Mouse (Mus musculus) kidney, embryonic 16.5 days (tissue): ENCODE data around the gene Tmem204. TPM values are rescaled to one million over a fixed set of nuclear protein-coding genes. Genes with fewer than 3 reads are reported as not detected.

Source experiments
- ATAC-seq: fragments of 200-750 bp; cut with Nextera tagmentation; 2 replicates; pipeline ENCODE4 v1.8.0; 2017; ENCODE audit warnings: moderate TSS enrichment; ENCODE audit not compliant: low FRiP score, low TSS enrichment
- H3K27ac ChIP-seq: fragments of 300-500 bp; sonication (generic); 2 replicates; pipeline ENCODE4 v1.5.1; 2014; ENCODE audit warnings: low read length
- H3K27me3 ChIP-seq: fragments of 300-500 bp; sonication (generic); 2 replicates; pipeline ENCODE4 v1.6.1; 2014; ENCODE audit warnings: low read length, control low read depth, mixed read lengths; ENCODE audit not compliant: insufficient read depth
- H3K36me3 ChIP-seq: fragments of 300-500 bp; sonication (generic); 2 replicates; pipeline ENCODE4 v1.6.1; 2014; ENCODE audit warnings: low read length, control low read depth, mixed read lengths; ENCODE audit not compliant: insufficient read depth
- H3K4me1 ChIP-seq: fragments of 300-500 bp; sonication (generic); 2 replicates; pipeline ENCODE4 v1.6.1; 2014; ENCODE audit warnings: low read length, control low read depth, mixed read lengths; ENCODE audit not compliant: insufficient read depth
- H3K4me2 ChIP-seq: fragments of 300-500 bp; sonication (generic); replicated peaks from 2 replicates; pipeline ENCODE4 v1.6.1; 2014; ENCODE audit warnings: low read depth, low read length
- H3K4me3 ChIP-seq: fragments of 300-500 bp; sonication (generic); 2 replicates; pipeline ENCODE4 v1.5.1; 2014; ENCODE audit warnings: mild to moderate bottlenecking, low read length
- H3K9ac ChIP-seq: fragments of 300-500 bp; sonication (generic); replicated peaks from 2 replicates; pipeline ENCODE4 v1.6.1; 2014; ENCODE audit warnings: low read length
- H3K9me3 ChIP-seq: fragments of 300-500 bp; sonication (generic); 2 replicates; pipeline ENCODE4 v1.6.1; 2016; ENCODE audit warnings: low read length, control low read depth
- WGBS: fragments of 180-500 bp; shearing (Covaris S2); extraction: QIAGEN DNeasy Blood & Tissue Kit; methylation state at CpG from one replicate; pipeline ENCODE4 v1.1.7; 2014; 5-methylcytosine and 5-hydroxymethylcytosine counted together
- polyA plus RNA-seq: library from polyadenylated mRNA; unstranded; fragments of >200 nt; fragmentation: Nextera tagmentation; extraction: Ambion mirVana; gene quantifications from 2 replicates; pipeline ENCODE4 v1.2.1, GENCODE M21; 2015

Tmem204 gene
- polyA plus RNA-seq, 1 experiment from 2014 or later, result 44.7 TPM

GRCm38 (mm10) chr17:25114908-25115645, 31.7 kb upstream of the Tmem204 start:
- H3K36me3 ChIP-seq, result peaks cover 22% of the 10 kb centered on the region
- H3K27ac ChIP-seq, result peak overlapping the region; percentile 90
- WGBS, result 7% methylated on average over 23 of the region's 23 CpGs
- ATAC-seq, result peak; percentile 70
- peak overlapping the region; percentile 82 for H3K4me2 ChIP-seq
- no peaks in the 10 kb centered on the region for H3K27me3 ChIP-seq
- peaks cover 19% of the 10 kb centered on the region for H3K4me1 ChIP-seq
- peak overlapping the region; percentile 74 for H3K9ac ChIP-seq
- H3K9me3 ChIP-seq, result no peaks in the 10 kb centered on the region
- H3K4me3 ChIP-seq, result peak overlapping the region; percentile 62

GRCm38 (mm10) chr17:25112423-25112810, 29.0 kb upstream of the Tmem204 start:
- ATAC-seq, result no peak
- H3K9ac ChIP-seq, result no peak overlapping the region
- peaks cover 33% of the 10 kb centered on the region for H3K36me3 ChIP-seq
- H3K4me3 ChIP-seq, result no peak overlapping the region
- no peaks in the 10 kb centered on the region for H3K27me3 ChIP-seq
- H3K4me1 ChIP-seq, result peaks cover 19% of the 10 kb centered on the region
- no peak overlapping the region for H3K27ac ChIP-seq
- 87% methylated on average over 3 of the region's 3 CpGs for WGBS
- H3K9me3 ChIP-seq, result no peaks in the 10 kb centered on the region
- no peak overlapping the region for H3K4me2 ChIP-seq

GRCm38 (mm10) chr17:25111739-25112422, 28.5 kb upstream of the Tmem204 start:
- Histone ChIP-seq H3K9ac (no peak overlapping the region), H3K27me3 (no peaks in the 10 kb centered on the region), H3K9me3 (no peaks in the 10 kb centered on the region), H3K4me2 (no peak overlapping the region), H3K4me1 (peaks cover 19% of the 10 kb centered on the region), H3K4me3 (no peak overlapping the region), H3K36me3 (peaks cover 39% of the 10 kb centered on the region), H3K27ac (no peak overlapping the region)
- 85% methylated on average over 8 of the region's 8 CpGs for WGBS
- ATAC-seq, result no peak

GRCm38 (mm10) chr17:25111220-25111619, 27.8 kb upstream of the Tmem204 start:
- ATAC-seq, result no peak

DNA sequence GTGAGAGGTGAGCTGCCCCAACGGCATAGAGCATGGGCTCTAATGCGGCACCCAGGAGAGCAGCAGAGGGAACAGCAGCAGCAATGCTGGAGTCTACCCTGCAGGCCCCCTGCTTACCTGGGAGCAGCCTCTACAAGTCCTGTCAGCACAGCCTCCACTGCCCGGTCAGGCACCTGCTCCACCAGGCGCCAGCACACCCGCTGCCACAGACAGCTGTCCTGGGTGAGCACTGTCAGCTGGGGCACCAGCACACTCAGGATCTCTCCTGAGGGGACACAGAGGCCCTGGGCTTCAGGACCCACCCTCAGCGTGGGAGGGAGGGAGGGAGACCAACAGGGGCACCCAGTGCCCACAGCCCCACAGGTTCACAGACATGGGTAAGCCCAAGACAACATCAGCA, 27.2 kb upstream of the Tmem204 start:
- Histone ChIP-seq H3K4me2 (no peak overlapping the region), H3K9ac (no peak overlapping the region), H3K36me3 (peaks cover 47% of the 10 kb centered on the region), H3K27ac (no peak overlapping the region), H3K4me1 (peaks cover 12% of the 10 kb centered on the region), H3K9me3 (no peaks in the 10 kb centered on the region), H3K4me3 (no peak overlapping the region), H3K27me3 (no peaks in the 10 kb centered on the region)
- WGBS, result 93% methylated on average over 6 of the region's 6 CpGs
- no peak for ATAC-seq

More at GRCm38 (mm10) chr17:25111220-25111619, 27.8 kb upstream of the Tmem204 start:
- Histone ChIP-seq H3K27ac (no peak overlapping the region), H3K4me1 (peaks cover 14% of the 10 kb centered on the region), H3K9ac (no peak overlapping the region), H3K9me3 (no peaks in the 10 kb centered on the region), H3K36me3 (peaks cover 43% of the 10 kb centered on the region), H3K27me3 (no peaks in the 10 kb centered on the region), H3K4me3 (no peak overlapping the region), H3K4me2 (no peak overlapping the region)
- WGBS, result 92% methylated on average over 5 of the region's 5 CpGs

- H3K36me3 ChIP-seq, result peaks cover 56% of the 10 kb centered on the region
Measured at GRCm38 (mm10) chr17:25109578-25109977, 26.2 kb upstream of the Tmem204 start.

GRCm38 (mm10) chr17:25107786-25108185, 24.4 kb upstream of the Tmem204 start:
- Histone ChIP-seq H3K36me3 (peaks cover 61% of the 10 kb centered on the region), H3K9ac (no peak overlapping the region), H3K4me3 (no peak overlapping the region), H3K27me3 (no peaks in the 10 kb centered on the region), H3K4me1 (no peaks in the 10 kb centered on the region), H3K4me2 (no peak overlapping the region), H3K9me3 (no peaks in the 10 kb centered on the region), H3K27ac (no peak overlapping the region)
- 89% methylated on average over 6 of the region's 16 CpGs for WGBS
- ATAC-seq, result no peak

More at GRCm38 (mm10) chr17:25109578-25109977, 26.2 kb upstream of the Tmem204 start:
- H3K4me2 ChIP-seq, result no peak overlapping the region
- H3K4me3 ChIP-seq, result no peak overlapping the region
- H3K4me1 ChIP-seq, result peaks cover 4% of the 10 kb centered on the region
- no peak for ATAC-seq
- H3K9ac ChIP-seq, result no peak overlapping the region
- no peaks in the 10 kb centered on the region for H3K27me3 ChIP-seq
- H3K9me3 ChIP-seq, result no peaks in the 10 kb centered on the region
- WGBS, result 79% methylated on average over 2 of the region's 2 CpGs
- no peak overlapping the region for H3K27ac ChIP-seq

DNA sequence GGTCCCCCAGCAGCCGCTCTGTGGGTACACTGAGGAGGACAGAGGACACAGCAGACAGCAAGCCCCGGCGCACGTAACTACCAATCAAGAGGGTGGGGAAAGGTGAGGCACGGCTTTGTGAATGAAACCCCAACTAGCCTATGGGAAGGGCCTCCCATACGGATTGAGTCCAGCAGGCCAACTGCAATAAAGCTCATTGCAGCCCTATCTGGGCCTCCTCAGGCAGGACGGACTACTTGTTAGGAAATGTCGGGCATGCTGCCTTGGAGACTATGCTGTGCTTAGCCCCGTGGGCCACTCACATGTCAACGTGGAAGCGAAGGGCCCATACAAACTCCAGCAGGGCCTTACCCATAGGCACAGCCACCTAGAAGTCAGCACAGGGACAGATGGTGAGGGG, 17.9 kb upstream of the Tmem204 start:
- H3K27me3 ChIP-seq, result no peaks in the 10 kb centered on the region
- peaks cover 69% of the 10 kb centered on the region for H3K36me3 ChIP-seq
- no peak overlapping the region for H3K9ac ChIP-seq
- no peak for ATAC-seq
- no peaks in the 10 kb centered on the region for H3K4me1 ChIP-seq
- 93% methylated on average over 11 of the region's 11 CpGs for WGBS
- no peak overlapping the region for H3K4me2 ChIP-seq
- no peaks in the 10 kb centered on the region for H3K9me3 ChIP-seq
- H3K27ac ChIP-seq, result no peak overlapping the region
- no peak overlapping the region for H3K4me3 ChIP-seq

- no peaks in the 10 kb centered on the region for H3K9me3 ChIP-seq
- H3K27ac ChIP-seq, result no peak overlapping the region
- no peak overlapping the region for H3K4me2 ChIP-seq
- H3K9ac ChIP-seq, result no peak overlapping the region
- no peaks in the 10 kb centered on the region for H3K4me1 ChIP-seq
- no peaks in the 10 kb centered on the region for H3K27me3 ChIP-seq
- WGBS, result 88% methylated on average over 6 of the region's 6 CpGs
- no peak for ATAC-seq
- H3K36me3 ChIP-seq, result peaks cover 61% of the 10 kb centered on the region
- H3K4me3 ChIP-seq, result no peak overlapping the region
Measured at GRCm38 (mm10) chr17:25100052-25100451, 16.7 kb upstream of the Tmem204 start.

GRCm38 (mm10) chr17:25096221-25096620, 12.8 kb upstream of the Tmem204 start:
- Histone ChIP-seq H3K27ac (no peak overlapping the region), H3K36me3 (peaks cover 42% of the 10 kb centered on the region), H3K4me3 (no peak overlapping the region), H3K27me3 (no peaks in the 10 kb centered on the region), H3K9me3 (no peaks in the 10 kb centered on the region), H3K4me1 (no peaks in the 10 kb centered on the region), H3K9ac (no peak overlapping the region), H3K4me2 (no peak overlapping the region)
- WGBS, result 82% methylated on average over 2 of the region's 2 CpGs
- no peak for ATAC-seq
